Mouse (Mus musculus) ES-E14 (cell line): Measurements from ENCODE around the gene Macf1. TPM values are rescaled to one million over a fixed set of nuclear protein-coding genes. Genes with fewer than 3 reads are reported as not detected.

Source experiments
- DNase-seq: peaks from one replicate; pipeline ENCODE4 v3.0.0-alpha.2; 2013; ENCODE audit warnings: low read depth, low spot score
- H3K27ac ChIP-seq: 2 replicates; pipeline ENCODE4 v1.5.1; 2012; ENCODE audit warnings: low read depth, mild to moderate bottlenecking, low read length, moderate library complexity, mixed read lengths; ENCODE audit not compliant: poor library complexity, insufficient read depth, severe bottlenecking
- H3K36me3 ChIP-seq: 2 replicates; pipeline ENCODE4 v1.6.1; 2012; ENCODE audit warnings: mild to moderate bottlenecking, low read length, moderate library complexity, mixed read lengths; ENCODE audit not compliant: control insufficient read depth, poor library complexity, insufficient read depth, severe bottlenecking
- H3K4me1 ChIP-seq, 2 experiments: fragments of 150-350 bp in 1 of 2; sonication (generic) in 1 of 2; 2 replicates each; pipeline ENCODE4 v1.6.1; 2012; ENCODE audit warnings: low read length in 2 of 2, mild to moderate bottlenecking in 1 of 2, mixed read lengths in 1 of 2; ENCODE audit not compliant: control insufficient read depth in 2 of 2, insufficient read depth in 2 of 2, poor library complexity in 1 of 2
- H3K4me3 ChIP-seq, 2 experiments: fragments of 150-350 bp in 1 of 2; sonication (generic) in 1 of 2; 2 replicates each; pipeline ENCODE4 v1.5.1; 2012; ENCODE audit warnings: low read length in 2 of 2, low read depth in 1 of 2, mild to moderate bottlenecking in 1 of 2, mixed read lengths in 1 of 2; ENCODE audit not compliant: insufficient read depth in 1 of 2, poor library complexity in 1 of 2, severe bottlenecking in 1 of 2
- H3K9ac ChIP-seq: 2 replicates; pipeline ENCODE4 v1.6.1; 2012; ENCODE audit warnings: low read depth, mild to moderate bottlenecking, low read length, mixed read lengths; ENCODE audit not compliant: poor library complexity, insufficient read depth, severe bottlenecking
- H3K9me3 ChIP-seq: fragments of 150-350 bp; sonication (generic); 2 replicates; pipeline ENCODE4 v1.6.1; 2012; ENCODE audit warnings: low read depth, mild to moderate bottlenecking, low read length; ENCODE audit not compliant: control insufficient read depth, insufficient read depth
- CHD2 ChIP-seq: IDR thresholded peaks from 2 replicates; pipeline ENCODE4 v1.6.1; 2014; ENCODE audit warnings: mild to moderate bottlenecking, low read depth, low read length, inconsistent platforms
- HCFC1 ChIP-seq: IDR thresholded peaks from 2 replicates; pipeline ENCODE4 v1.6.1; 2012; ENCODE audit warnings: low read length, inconsistent platforms, borderline replicate concordance; ENCODE audit not compliant: insufficient read depth
- MAFK ChIP-seq: IDR thresholded peaks from 2 replicates; pipeline ENCODE4 v1.6.1; 2014; ENCODE audit warnings: mild to moderate bottlenecking, low read depth, low read length, inconsistent platforms; ENCODE audit not compliant: insufficient read depth
- ZC3H11A ChIP-seq: IDR thresholded peaks from 2 replicates; pipeline ENCODE4 v1.6.1; 2012; ENCODE audit warnings: low read depth, mild to moderate bottlenecking, inconsistent platforms, low read length, borderline replicate concordance
- ZNF384 ChIP-seq: IDR thresholded peaks from 2 replicates; pipeline ENCODE4 v1.6.1; 2012; ENCODE audit warnings: low read depth, low read length, inconsistent platforms
- in situ Hi-C, 2 experiments: fragments of 600-800 bp; cut with MboI; formaldehyde crosslinking; loops; one replicate each; pipeline ENCODE4 v1.15.1; 2025; ENCODE audit warnings: low sequenced_read_pairs in 2 of 2, inconsistent platforms in 1 of 2; ENCODE audit not compliant: unreplicated experiment in 2 of 2
- total RNA-seq: library from RNA; depleted of rRNA; stranded (reverse); fragments of 300-350 nt; gene quantifications from 2 replicates; pipeline ENCODE4 v1.2.3, GENCODE M21; 2012

The Macf1 gene
- total RNA-seq, 1 experiment = 277 TPM

GRCm38 (mm10) chr4:123422828-123423227, 261.3 kb downstream of the Macf1 start:
- Histone ChIP-seq H3K27ac (no peak overlapping the region), H3K9ac (no peak overlapping the region), H3K4me3 (no peak overlapping the region), H3K36me3 (no peaks in the 10 kb centered on the region), H3K4me1 (peaks cover 0 to 5% of the 10 kb centered on the region in 2 experiments; a peak in 1 of 4 replicates), H3K9me3 (no peaks in the 10 kb centered on the region)
- TF ChIP-seq HCFC1 = no peak
- peak; percentile 7 for DNase-seq
- in situ Hi-C loops = no loop called here

DNA sequence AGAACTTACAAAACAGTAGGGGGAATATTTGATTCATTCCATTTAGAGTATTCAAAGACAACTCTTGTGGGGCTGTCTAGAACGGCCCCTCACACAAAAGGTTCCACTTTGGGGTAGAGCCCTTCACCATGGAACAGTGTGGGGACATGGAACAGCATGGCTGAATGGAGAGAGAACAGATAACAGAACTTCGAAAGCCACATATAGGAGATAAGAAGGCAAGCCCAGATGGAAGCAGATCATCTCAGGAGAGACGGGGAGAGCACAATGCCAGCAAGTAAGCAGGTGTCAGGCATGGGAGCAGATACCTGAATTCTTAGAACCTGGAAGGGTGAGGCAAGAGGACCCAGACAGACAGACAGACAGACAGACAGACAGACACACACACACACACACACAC, 266.1 kb downstream of the Macf1 start:
- H3K36me3 ChIP-seq = no peaks in the 10 kb centered on the region
- no peaks in the 10 kb centered on the region for H3K9me3 ChIP-seq
- no peak overlapping the region for H3K27ac ChIP-seq
- no peak overlapping the region for H3K4me3 ChIP-seq
- no peak for DNase-seq
- in situ Hi-C loops = no loop called here
- H3K9ac ChIP-seq = no peak overlapping the region
- no peak for TF ChIP-seq HCFC1
- no peak for TF ChIP-seq MAFK
- TF ChIP-seq ZNF384 = no peak
- TF ChIP-seq CHD2 = no peak
- TF ChIP-seq ZC3H11A = no peak
- H3K4me1 ChIP-seq = no peaks in the 10 kb centered on the region

DNA sequence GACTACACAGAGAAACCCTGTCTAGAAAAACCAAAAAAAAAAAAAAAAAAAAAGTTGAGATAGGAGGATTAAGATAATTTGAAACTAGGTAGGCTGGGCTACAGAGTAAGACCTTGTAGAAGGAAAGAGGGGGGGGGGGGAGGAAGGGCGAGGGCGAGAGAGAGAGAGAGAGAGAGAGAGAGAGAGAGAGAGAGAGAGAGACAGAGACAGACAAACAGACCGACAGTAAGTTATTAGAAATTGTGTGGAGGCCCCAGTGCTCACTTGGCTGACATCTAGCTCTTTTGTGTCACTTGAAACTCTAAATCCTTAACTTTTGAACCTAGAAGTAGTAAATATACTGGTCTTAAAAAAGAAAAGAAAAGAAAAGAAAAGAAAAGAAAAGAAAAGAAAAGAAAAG, 266.7 kb downstream of the Macf1 start:
- no peaks in the 10 kb centered on the region for H3K36me3 ChIP-seq
- H3K4me1 ChIP-seq = peaks cover 0 to 2% of the 10 kb centered on the region in 2 experiments; a peak in 2 of 4 replicates
- H3K27ac ChIP-seq = no peak overlapping the region
- no peaks in the 10 kb centered on the region for H3K9me3 ChIP-seq
- no peak overlapping the region for H3K4me3 ChIP-seq
- no peak for TF ChIP-seq HCFC1
- H3K9ac ChIP-seq = no peak overlapping the region
- no peak for DNase-seq
- in situ Hi-C loops = no loop called here

DNA sequence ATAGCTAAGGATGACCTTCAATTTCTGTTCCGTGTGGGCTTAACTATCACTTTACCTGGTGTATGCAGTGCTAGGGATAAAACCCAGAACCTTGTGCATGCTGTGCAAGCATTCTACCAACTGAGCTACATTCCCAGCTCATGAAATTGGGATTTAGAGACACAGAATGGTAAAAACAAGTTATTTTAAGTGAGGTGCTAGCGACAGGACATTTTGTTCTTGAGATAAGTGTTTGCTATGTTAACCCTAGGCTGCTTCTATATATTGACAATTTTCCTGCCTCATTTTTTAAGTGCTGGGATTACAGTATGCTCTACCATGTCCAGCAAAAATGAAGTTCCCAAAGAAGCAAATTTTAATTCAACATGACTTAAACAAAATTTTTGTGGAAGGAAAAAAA, 267.3 kb downstream of the Macf1 start:
- no peaks in the 10 kb centered on the region for H3K9me3 ChIP-seq
- H3K4me3 ChIP-seq = no peak overlapping the region
- DNase-seq = no peak
- no peak overlapping the region for H3K27ac ChIP-seq
- TF ChIP-seq ZC3H11A (no peak), CHD2 (no peak)
- in situ Hi-C loops = no loop called here
- H3K9ac ChIP-seq = no peak overlapping the region
- no peaks in the 10 kb centered on the region for H3K36me3 ChIP-seq
- peaks cover 0 to 2% of the 10 kb centered on the region in 2 experiments; a peak in 2 of 4 replicates for H3K4me1 ChIP-seq

DNA sequence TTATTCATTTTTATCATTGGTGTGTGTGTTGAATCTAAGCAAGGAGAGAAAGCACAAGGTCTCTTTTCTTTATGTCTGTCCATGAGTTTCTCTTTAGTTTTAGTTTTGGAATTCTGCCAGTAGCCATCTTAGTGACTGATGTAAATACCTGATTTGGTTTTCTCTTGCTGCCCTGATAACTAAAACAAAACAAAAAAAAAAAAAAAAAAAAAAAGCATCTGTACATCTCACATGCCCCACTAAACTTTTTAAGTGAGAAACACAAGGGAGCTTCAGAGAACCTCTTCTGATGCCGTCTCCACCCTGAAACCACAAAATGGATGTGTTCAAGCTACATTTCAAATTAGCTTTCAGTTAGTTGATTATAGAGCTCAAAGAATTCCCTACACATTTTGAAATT, 268.6 kb downstream of the Macf1 start:
- H3K36me3 ChIP-seq = no peaks in the 10 kb centered on the region
- TF ChIP-seq ZC3H11A = no peak
- no peak for TF ChIP-seq MAFK
- TF ChIP-seq CHD2 = no peak
- no peak for TF ChIP-seq HCFC1
- no peak for TF ChIP-seq ZNF384
- in situ Hi-C loops = no loop called here
- no peak overlapping the region for H3K9ac ChIP-seq
- no peaks in the 10 kb centered on the region for H3K9me3 ChIP-seq
- no peak for DNase-seq
- H3K4me3 ChIP-seq = no peak overlapping the region
- H3K27ac ChIP-seq = no peak overlapping the region
- peaks cover 0 to 7% of the 10 kb centered on the region in 2 experiments; a peak in 3 of 4 replicates for H3K4me1 ChIP-seq
